11 mouse cellular contexts compared by ENCODE assay signal in the genomic region with DNA sequence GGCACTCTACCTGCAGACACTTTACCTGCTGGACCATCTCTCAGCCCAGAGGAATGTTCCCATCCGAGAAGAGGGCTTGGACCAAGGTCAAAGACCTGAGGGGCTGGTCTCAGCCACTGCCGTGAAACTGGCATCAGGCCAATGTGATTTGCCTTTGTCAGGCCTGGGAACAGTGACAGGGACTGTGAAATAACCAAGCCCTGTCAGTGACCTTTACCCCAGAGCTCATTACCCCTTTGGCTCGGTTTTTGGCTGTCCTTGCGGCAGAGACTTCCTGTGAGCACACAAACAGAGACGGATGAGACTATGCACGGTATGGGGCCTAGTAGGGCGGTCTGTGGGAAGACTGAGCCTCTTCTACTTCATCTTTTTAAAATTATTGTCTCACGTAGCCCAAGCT. TPM values are rescaled to one million over a fixed set of nuclear protein-coding genes. Genes with fewer than 3 reads are reported as not detected.
DNase-seq lines count a peak whose midpoint lies in the region; ATAC-seq lines count a peak whose summit lies in the region.
"Had no signal": no experiment of that assay in that cellular context is flagged by ENCODE, and none has a peak within 500 bp of the region (broad histone marks: within the 10 kb centered on the region; RNA-seq: fewer than 3 reads in every experiment).

No protein-coding gene starts in this region.

- no peak overlapping the region for H3K4me2 ChIP-seq in kidney, embryonic 15.5 days

- no peaks in the 10 kb centered on the region for H3K27me3 ChIP-seq in kidney, embryonic 15.5 days
- H3K27me3 ChIP-seq in limb, embryonic 10.5 days (ENCODE audit: low read depth, poor library complexity, severe bottlenecking) = no peaks in the 10 kb centered on the region

- 0 out of 2 replicates have a peak, but pooled peaks cover 4% of the 10 kb centered on the region for H3K9me3 ChIP-seq in kidney, embryonic 15.5 days (replicated peaks)
- peaks cover 3% of the 10 kb centered on the region; the same call in 1 of the 2 replicates for H3K9me3 ChIP-seq in limb, embryonic 10.5 days (replicated peaks)

- no peaks in the 10 kb centered on the region for H3K4me1 ChIP-seq in kidney, embryonic 15.5 days
- peaks cover 13% of the 10 kb centered on the region for H3K4me1 ChIP-seq in brown adipose tissue, adult 24 weeks (ENCODE audit: control insufficient read depth, insufficient read depth, insufficient read length, low read length)
- H3K4me1 ChIP-seq in limb, embryonic 10.5 days = no peaks in the 10 kb centered on the region

- no peaks in the 10 kb centered on the region for H3K36me3 ChIP-seq in kidney, embryonic 15.5 days
- no peaks in the 10 kb centered on the region for H3K36me3 ChIP-seq in limb, embryonic 10.5 days

- peak; percentile 49 for DNase-seq in kidney, adult 11 months
- DNase-seq in limb, embryonic 10.5 days (ENCODE audit: low spot score) = no peak
- no peak for DNase-seq in neural tube, embryonic 10.5 days (ENCODE audit: extremely low spot score, low spot score)
- DNase-seq in urinary bladder, postnatal 10 days (ENCODE audit: low spot score) = no peak
- DNase-seq in left cerebral cortex, adult 11 months (ENCODE audit: low spot score) = no peak
- DNase-seq: forebrain, postnatal 0 days; thymus, postnatal 4 days had no signal

- H3K9ac ChIP-seq in kidney, embryonic 15.5 days = no peak overlapping the region
- H3K9ac ChIP-seq: forebrain, postnatal 0 days had no signal

- no peak overlapping the region for H3K27ac ChIP-seq in kidney, embryonic 15.5 days
- peak overlapping the region; percentile 70 for H3K27ac ChIP-seq in brown adipose tissue, adult 24 weeks (replicated peaks; ENCODE audit: low read depth, low read length)
- peak overlapping the region; percentile 23; the same call in 1 of the 2 replicates for H3K27ac ChIP-seq in limb, embryonic 10.5 days

- H3K4me3 ChIP-seq in kidney, embryonic 15.5 days (replicated peaks) = no peak overlapping the region
- no peak overlapping the region for H3K4me3 ChIP-seq in brown adipose tissue, adult 24 weeks (ENCODE audit: insufficient read depth, low read depth, low read length)
- H3K4me3 ChIP-seq in limb, embryonic 10.5 days = no peak overlapping the region

- 60% methylated on average over 8 of the region's 8 CpGs for WGBS in kidney, embryonic 15.5 days
- WGBS in limb, embryonic 10.5 days = 71% methylated on average over 8 of the region's 8 CpGs

- no peak for ATAC-seq in kidney, embryonic 15.5 days (replicated peaks; ENCODE audit: low FRiP score)
- ATAC-seq in megakaryocyte progenitor cell, adult 5-6 weeks (replicated peaks; ENCODE audit: poor library complexity) = peak; percentile 66
- ATAC-seq: forebrain, postnatal 0 days had no signal

RNA-seq across cellular contexts. Expression of gene Nmur1, which starts 19.1 kb away (rescaled TPM):
- polyA plus RNA-seq in kidney, embryonic 15.5 days (2015; fragmentation: Nextera tagmentation; extraction: Ambion mirVana) = 0.13 TPM in 1 of 2 replicates, not detected in the other
- not detected in 2 replicates for polyA plus RNA-seq in brown adipose tissue, adult 24 weeks (2012; ENCODE audit: insufficient read depth, insufficient read length, missing spikeins)
- polyA plus RNA-seq in limb, embryonic 10.5 days (2016; fragmentation: Nextera tagmentation; extraction: Ambion mirVana) = 0.15 and 0.24 TPM in 2 replicates
- 1.0 TPM in 1 of 2 replicates, not detected in the other for total RNA-seq in megakaryocyte progenitor cell, adult 5-6 weeks (2015)
- total RNA-seq in megakaryocyte progenitor cell, adult 5-6 weeks (2017) = not detected in 2 replicates

RNA-seq across cellular contexts. Expression of gene Tex44, which starts 19.2 kb away (rescaled TPM):
- polyA plus RNA-seq in kidney, embryonic 15.5 days (2015; fragmentation: Nextera tagmentation; extraction: Ambion mirVana) = not detected in 2 replicates
- not detected in 2 replicates for polyA plus RNA-seq in brown adipose tissue, adult 24 weeks (2012; ENCODE audit: insufficient read depth, insufficient read length, missing spikeins)
- polyA plus RNA-seq in limb, embryonic 10.5 days (2016; fragmentation: Nextera tagmentation; extraction: Ambion mirVana) = not detected in 2 replicates
- total RNA-seq in megakaryocyte progenitor cell, adult 5-6 weeks (2015) = not detected in 2 replicates
- not detected in 2 replicates for total RNA-seq in megakaryocyte progenitor cell, adult 5-6 weeks (2017)
- polyA plus RNA-seq: forebrain, postnatal 0 days; limb, embryonic 11.5 days had no signal

RNA-seq across cellular contexts. Expression of gene Ncl, which starts 47.7 kb away (rescaled TPM):
- 500 and 531 TPM in 2 replicates for polyA plus RNA-seq in kidney, embryonic 15.5 days (2015; fragmentation: Nextera tagmentation; extraction: Ambion mirVana)
- polyA plus RNA-seq in brown adipose tissue, adult 24 weeks (2012; ENCODE audit: insufficient read depth, insufficient read length, missing spikeins) = 88.2 and 112 TPM in 2 replicates
- polyA plus RNA-seq in limb, embryonic 10.5 days (2016; fragmentation: Nextera tagmentation; extraction: Ambion mirVana) = 554 and 638 TPM in 2 replicates
- total RNA-seq in megakaryocyte progenitor cell, adult 5-6 weeks (2015) = 728 and 799 TPM in 2 replicates
- 665 and 1,023 TPM in 2 replicates for total RNA-seq in megakaryocyte progenitor cell, adult 5-6 weeks (2017)
